Mouse (Mus musculus): ENCODE results near the gene Gm11060. TPM values are rescaled to one million over a fixed set of nuclear protein-coding genes. Genes with fewer than 3 reads are reported as not detected.

Gm11060 gene
- polyA plus RNA-seq (2012; rRNA removed): not detected in 2 replicates

DNA sequence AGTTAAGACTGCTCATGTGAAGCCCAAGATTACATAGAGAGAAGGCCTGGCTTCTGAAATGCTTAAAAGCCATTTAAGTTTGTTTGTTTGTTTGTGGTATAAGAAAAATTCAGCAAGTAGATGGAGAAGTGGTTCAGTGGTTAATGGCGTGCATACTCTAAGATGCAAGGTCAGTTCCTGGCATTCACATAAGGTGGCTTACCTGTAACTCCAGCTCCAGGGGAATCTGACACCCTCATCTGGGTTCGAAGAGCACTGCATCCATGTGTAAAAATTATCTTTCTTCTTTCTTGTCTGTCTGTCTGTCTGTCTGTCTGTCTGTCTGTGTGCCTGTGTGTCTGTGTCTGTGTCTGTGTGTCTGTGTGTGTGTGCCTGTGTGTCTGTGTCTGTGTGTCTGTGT, at the start of gene Gm11060:
Gene Gm11060 (plus strand): TSS at position 301 of the 400 bp plus-strand sequence.
- no peak for DNase-seq (ENCODE audit: low read depth)

DNA sequence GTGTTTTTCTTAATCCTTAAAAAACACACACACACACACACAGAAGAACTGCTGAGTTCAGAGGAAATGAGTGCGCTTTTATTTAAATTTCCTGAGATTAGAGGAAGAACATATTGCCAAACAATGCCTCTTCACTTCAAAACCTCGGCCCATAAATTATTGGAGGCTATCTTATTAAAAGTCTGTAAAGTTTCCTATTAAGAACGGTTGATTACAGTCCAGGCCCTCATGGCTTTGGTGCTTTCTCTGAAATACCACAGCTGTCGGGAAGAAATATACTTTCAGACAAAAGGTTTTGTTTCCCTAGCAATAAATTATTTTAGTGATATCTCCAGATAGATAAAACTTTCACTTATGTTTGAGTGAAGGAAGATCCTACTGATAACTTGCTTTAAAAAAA, 48.7 kb upstream of the Gm11060 start:
- DNase-seq (ENCODE audit: low read depth): no peak

DNA sequence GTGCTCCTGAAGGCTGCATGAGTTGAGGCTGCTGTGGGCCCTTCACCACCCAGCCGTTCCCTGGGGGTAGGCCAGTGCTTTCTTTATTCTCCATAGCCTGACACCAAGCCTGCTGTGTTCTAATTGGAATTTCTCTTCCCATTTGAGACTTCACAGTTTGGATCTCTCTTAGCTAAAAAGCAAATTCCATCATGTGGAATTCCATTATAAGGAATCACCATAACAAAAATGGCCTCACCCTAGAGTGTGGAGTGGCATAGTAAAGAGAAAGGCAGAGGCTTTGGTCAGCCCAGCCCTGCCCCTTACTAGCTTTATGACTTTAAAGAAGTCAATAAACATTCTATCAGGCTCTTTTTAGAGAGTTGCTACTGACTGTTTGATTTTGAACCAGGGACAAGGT, 43.5 kb upstream of the Gm11060 start:
- DNase-seq (ENCODE audit: low read depth): no peak

GRCm38 (mm10) chr2:105055529-105055928, 36.3 kb upstream of the Gm11060 start:
- no peak for DNase-seq (ENCODE audit: low read depth)

DNA sequence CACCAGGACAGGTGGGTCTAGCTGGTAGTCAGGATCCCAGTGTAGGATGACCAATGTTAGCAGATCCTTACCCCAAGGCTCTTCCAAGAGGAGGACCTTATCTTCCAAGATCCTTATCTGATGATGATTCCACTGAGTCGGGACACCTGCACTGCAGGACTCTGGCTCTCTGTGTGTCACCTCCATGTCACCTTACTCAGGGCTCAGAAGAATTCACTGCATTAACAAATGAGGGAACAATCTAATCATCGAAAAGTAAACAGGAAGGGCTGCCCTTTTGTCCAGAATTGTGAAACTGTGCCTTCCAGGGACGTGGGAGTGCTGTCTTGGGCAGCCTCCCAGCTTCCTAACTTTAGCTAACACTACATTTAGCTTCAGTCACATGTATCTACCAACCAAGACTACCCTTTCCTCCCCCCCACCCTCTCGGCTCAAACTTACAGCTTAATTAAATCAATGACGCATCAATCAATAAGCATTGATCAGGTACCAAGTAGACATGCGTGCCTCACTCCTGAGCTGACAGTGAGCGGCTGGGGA, 33.2 kb upstream of the Gm11060 start:
- no peak for DNase-seq (ENCODE audit: low read depth)

DNA sequence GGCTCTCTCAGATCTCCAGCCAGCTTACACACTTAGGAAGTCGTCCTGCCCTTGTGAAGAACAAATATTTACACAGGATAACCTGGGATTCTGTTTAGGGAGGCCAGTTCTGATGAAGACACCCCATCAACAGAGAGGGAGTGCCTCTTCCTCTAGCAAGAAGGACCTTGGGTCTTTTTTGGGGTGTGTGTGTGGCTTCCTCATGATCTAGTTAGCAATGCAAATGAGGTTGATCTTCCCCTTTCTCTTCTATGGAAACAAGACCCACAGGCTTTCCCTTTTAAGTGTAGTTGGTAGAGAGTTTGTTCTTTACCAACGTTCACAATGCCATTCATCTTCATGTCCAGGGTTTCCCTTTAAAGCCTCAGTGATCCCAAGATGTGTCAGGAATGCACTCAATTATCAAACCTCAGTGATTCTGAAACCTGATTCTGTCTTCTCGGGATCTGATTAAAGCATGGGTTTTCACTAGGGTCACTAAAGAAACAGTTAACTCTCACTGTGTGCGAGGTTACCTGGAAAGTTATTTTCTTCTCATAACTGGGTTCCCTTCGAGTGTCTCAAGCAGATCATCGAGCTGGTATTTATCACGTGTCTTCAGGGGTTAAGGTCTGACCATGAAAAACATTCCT, 29.0 kb upstream of the Gm11060 start:
- DNase-seq (ENCODE audit: low read depth): no peak

DNA sequence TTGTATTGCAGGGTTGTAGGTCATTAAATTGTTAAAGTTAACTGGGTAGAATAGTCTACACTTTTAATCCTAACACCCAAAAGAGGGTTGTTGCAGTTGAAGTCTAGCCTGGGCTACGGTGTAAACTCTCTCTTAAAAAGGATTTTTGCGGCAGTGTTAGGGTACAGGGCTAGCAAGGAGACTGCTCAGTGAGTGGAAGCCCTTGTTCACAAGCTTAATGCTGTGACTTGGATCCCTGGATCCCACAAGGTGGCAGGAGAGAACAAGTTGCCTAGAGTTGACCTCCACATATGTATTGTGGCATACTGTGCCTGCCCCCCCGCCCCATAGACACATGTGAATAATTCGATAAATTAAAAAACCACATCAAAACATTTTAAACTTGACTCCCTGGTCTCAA, 19.3 kb upstream of the Gm11060 start:
- DNase-seq (ENCODE audit: low read depth): no peak

DNA sequence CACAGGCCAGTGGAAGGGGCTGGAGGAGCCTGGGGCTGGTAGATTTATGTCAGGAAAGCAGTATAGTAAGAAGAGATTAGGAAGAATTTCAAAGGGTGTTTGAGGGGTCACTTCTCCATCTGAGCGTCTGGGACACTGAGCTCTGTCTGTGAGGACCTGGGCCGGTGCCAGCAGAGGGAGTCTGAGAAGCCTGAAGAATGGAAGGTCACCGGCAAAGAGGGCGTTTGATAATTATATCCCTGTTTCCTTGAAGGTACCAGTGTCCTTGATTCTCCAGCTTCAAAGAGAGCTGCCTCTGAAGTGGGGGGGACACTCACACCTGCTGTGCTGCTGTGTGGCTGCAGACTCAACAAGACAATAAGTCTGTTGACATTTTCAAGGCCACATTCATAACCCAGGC, 17.6 kb upstream of the Gm11060 start:
- no peak for DNase-seq (ENCODE audit: low read depth)

GRCm38 (mm10) chr2:105075809-105076208, 16.0 kb upstream of the Gm11060 start:
- DNase-seq (ENCODE audit: low read depth): no peak

DNA sequence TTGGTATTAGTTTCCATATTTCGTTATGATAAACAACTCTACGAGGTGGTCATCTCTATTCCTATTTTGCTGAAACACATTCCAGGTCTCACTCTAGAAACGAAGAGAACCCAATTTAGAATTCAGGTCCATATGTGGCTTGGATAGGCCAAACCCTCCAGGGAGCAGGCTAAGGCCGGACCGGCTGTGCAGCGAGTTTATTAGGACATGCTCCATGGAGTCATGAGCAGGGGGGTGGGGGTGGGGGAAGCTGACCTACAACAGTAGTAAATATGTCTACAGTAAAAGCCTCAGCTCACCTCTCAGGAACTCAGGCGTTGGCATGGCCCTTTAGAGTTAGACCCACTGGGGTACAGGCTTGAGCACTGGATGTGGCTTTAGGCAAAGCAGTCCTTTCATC, 14.7 kb upstream of the Gm11060 start:
- no peak for DNase-seq (ENCODE audit: low read depth)

GRCm38 (mm10) chr2:105082256-105082790, 9.5 kb upstream of the Gm11060 start:
- no peak for DNase-seq (ENCODE audit: low read depth)

DNA sequence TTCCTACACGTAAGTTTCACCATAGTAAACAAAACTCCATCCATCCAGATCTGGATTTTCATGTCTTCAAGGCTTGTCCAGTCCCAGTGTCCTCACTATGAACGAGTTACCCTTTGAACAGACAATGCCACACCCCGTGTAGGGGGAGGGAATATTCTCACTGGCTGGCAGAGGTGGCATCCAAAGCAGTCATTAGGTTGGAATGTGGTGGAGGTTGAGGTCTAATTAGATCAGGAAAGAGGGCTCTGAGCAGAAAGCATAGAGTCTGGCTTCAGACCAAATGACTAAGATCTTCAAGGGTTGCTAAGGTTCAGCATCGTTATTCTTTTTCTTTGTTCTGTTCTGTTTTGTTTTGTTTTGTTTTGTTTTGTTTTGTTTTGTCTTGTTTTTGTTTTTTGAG, 7.8 kb upstream of the Gm11060 start:
- no peak for DNase-seq (ENCODE audit: low read depth)

GRCm38 (mm10) chr2:105086081-105086480, 5.7 kb upstream of the Gm11060 start:
- no peak for DNase-seq (ENCODE audit: low read depth)

DNA sequence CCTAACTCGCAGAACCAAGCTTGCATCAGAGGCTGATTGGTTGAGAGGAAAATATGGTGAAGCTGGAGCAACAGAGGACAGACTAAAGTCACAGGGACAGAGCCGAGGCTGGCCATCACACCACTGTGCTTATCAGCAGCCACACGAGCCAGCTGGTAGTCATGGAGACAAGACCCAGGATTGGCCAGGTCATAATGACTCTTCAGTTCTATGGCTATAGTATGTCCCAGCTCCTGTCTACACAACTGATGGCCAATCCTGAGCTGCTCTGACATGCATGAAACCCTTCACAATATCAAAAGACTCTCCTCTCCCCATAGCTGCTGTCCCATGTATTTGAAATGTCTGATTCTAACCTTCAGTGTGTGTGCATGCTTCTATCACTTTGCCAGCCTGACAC, 3.8 kb upstream of the Gm11060 start:
- DNase-seq (ENCODE audit: low read depth): no peak

- DNase-seq (ENCODE audit: low read depth): no peak
Measured at GRCm38 (mm10) chr2:105089083-105089482, 2.7 kb upstream of the Gm11060 start.

DNA sequence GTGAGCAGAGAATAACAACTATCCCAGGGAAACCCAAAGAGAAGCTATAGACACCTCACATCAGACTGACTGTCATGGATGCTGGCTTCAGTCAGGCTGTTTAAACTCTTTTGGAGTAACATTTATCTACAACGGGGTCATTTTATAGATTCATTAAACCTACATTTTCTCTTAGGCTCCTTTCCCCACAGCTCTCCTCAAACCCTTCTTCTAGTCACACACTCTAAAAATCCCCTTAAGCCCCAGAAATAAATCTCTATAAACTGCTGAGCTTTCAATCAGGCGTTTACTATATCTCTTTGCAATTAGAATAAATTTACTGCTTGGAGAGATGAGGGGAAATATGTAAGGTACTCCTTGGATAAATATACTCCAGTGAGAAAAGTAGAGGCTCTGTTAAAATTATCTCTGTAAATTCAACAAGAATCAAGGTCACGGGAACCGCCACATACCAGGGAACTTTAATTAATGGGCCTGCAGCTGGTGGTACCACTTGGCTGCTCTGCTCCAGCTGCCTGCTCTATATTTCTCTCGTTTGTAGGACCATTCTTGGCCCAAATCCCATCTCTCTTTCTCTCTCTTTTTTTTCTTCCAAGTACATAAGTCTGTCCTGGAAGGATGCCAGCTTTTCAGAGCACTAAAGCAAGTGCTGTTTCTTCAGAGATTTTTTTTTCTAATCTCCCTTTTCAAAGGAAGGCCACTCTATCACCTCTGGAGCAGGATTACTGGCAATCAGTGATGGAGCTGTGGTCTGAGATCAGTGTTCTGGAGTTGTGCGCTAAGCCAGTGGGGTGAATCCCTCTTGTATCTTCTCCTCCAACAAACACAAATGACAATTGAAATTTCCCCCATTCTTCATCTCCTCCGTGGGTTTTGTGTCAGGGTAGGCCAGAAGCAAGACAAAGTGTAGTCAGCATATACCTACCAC, 2.0 kb upstream of the Gm11060 start:
- DNase-seq (ENCODE audit: low read depth): no peak

GRCm38 (mm10) chr2:105090991-105091390, 827 bp upstream of the Gm11060 start:
- no peak for DNase-seq (ENCODE audit: low read depth)

- DNase-seq (ENCODE audit: low read depth): no peak
Measured at GRCm38 (mm10) chr2:105097294-105097953, 5.6 kb downstream of the Gm11060 start.

DNA sequence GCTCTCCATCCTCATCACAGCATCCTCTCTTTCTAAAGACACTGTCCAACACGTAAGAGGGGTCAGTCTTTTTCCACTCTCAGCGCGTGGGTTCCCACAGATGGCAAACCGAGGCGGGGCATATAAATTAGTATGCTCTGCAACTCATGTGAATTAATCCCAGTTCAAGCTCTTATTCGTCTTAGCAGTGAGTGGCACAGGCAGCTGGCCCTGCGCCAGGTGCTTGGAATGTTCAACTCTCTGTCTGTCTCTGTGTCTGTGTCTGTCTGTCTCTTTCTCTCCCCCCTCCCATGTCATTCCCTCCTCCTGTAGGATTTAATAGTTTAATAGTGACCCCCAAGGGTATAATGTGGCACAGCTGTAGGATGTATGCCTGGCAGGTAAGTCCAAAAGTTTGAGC, 7.6 kb downstream of the Gm11060 start:
- DNase-seq (ENCODE audit: low read depth): no peak

DNA sequence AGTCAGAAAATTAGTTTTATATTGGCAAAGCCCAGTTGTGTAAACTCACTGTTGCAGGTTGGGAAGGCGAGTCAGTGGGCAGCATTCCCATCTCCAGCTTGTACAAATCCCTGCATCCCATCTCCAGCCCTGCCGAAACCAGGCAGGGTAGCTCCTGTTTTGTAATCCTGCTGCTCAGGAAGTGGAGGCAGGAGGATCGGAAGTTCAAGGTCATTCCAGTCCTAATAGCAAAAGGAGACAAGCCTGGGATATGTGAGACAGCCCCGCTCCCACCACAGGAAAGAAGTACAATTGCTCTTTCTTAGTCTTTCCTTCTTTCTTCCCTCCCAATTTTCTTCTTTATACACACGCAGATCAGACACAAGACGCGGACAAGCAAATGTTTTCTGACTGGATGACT, 8.7 kb downstream of the Gm11060 start:
- DNase-seq (ENCODE audit: low read depth): no peak

DNA sequence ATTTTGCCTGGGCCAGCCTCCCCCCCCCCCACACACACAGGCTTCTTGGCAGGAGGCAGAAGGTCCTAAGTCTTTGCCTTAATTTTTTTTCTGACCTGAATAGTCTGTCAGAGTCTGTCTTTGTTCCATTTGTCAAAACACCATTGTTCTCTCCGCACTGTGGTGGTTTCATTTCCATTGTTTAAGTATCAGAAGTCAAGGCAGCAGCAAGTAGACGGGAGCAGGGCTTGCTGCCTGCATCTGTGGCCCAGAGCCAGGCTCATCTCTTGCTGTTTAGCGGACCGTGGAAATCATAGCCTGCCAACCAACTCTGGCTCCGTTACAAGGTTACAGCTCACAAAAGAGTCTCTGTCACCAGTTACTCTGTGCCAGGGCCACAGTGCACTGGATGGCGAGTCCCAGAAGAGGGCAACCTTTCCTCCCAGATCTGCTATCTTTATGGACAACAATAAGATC, 16.9 kb downstream of the Gm11060 start:
- no peak for DNase-seq (ENCODE audit: low read depth)

DNA sequence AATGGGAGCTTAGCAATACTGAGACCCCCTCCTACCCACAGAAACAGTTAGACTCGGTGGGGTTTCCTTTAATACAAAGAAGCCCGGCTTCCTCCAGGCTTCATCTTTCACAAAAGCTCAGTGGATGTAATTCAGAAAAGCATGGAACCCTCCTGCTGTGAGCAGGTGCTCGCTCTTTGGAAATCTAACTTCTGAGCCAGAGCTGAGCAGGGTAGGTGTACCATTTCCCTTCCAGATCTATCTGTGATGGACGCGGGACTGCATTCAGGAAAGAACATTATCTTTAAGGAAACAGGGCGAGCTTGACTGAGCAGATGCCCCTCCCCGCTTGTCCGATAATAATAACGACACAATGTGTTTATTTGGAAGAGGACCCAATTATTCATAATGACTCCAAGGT, 22.3 kb downstream of the Gm11060 start:
- no peak for DNase-seq (ENCODE audit: low read depth)

Measured in gonadal fat pad, adult 2 months (tissue).